Mouse (Mus musculus) embryonic fibroblast, embryonic 13.5 days (primary cell): ENCODE results near the gene Gm15155. TPM values are rescaled to one million over a fixed set of nuclear protein-coding genes. Genes with fewer than 3 reads are reported as not detected.
"Not testable (repeated sequence)": the region's sequence is repeated elsewhere in the genome, so short reads cannot be mapped to it uniquely, and the experiment has no call there.

Experiments
- H3K27ac ChIP-seq: 2 replicates; pipeline ENCODE4 v1.5.1; 2012; ENCODE audit warnings: low read length, control low read depth, inconsistent platforms; ENCODE audit not compliant: insufficient read depth
- H3K4me1 ChIP-seq: 2 replicates; pipeline ENCODE4 v1.6.1; 2011; ENCODE audit warnings: low read length; ENCODE audit not compliant: control insufficient read depth, insufficient read depth
- H3K4me3 ChIP-seq: 2 replicates; pipeline ENCODE4 v1.5.1; 2011; ENCODE audit warnings: mild to moderate bottlenecking, control low read depth, low read length; ENCODE audit not compliant: insufficient read depth
- CTCF ChIP-seq: IDR thresholded peaks from 2 replicates; pipeline ENCODE4 v1.5.1; 2011; ENCODE audit warnings: mild to moderate bottlenecking, control low read depth, low read length, moderate library complexity, borderline replicate concordance; ENCODE audit not compliant: insufficient read depth
- POLR2A ChIP-seq: IDR thresholded peaks from 2 replicates; pipeline ENCODE4 v1.6.1; 2011; ENCODE audit warnings: low read depth, mild to moderate bottlenecking, control low read depth, low read length, moderate library complexity
- polyA plus RNA-seq: library from polyadenylated mRNA; stranded (reverse); fragments of >200 nt; gene quantifications from 2 replicates; pipeline ENCODE4 v1.2.4, GENCODE M21; 2011; ENCODE audit warnings: low read depth; ENCODE audit not compliant: missing spikeins, insufficient read length

Gene Gm15155
- polyA plus RNA-seq, 1 experiment = not detected

DNA sequence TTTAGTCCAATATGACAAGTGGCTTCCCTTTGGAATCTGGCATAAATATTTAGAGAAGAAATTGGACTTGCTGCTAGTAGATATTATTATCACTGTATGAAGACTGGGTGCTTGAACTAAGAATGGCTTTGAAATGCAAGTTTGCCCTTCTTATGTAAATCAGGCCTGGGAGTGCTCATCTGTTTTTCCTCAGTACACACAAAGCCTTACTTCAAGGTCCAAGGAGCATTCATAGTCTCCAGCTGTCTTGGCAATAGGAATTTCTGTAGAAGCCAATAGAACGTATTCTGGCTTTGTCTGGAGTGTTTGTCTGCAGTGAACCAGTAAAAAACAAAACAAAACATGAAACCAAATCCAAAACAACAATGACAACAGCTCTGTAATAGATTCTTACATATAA lies 278.6 kb downstream of the Gm15155 start:
- H3K4me3 ChIP-seq = no peak overlapping the region
- no peaks in the 10 kb centered on the region for H3K4me1 ChIP-seq
- no peak overlapping the region for H3K27ac ChIP-seq
- TF ChIP-seq CTCF = no peak
- TF ChIP-seq POLR2A = no peak

DNA sequence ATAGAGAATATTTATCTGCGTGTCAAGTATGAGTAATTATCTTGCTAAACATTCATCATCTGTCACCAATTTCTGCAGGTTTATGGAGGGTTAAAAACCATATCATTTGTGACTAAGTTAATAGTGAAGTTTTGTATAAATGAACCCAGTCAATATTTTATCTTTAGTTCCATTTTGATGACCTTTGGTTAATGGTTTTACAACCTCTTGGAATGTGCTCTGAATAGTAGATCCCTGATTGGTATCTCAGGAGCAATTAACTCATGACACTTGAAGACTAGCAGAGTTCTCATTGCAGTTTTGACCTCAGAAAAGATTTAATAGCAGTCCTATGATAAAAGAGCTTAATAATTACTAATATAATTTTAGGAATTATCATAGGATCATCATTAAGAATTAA lies 385.2 kb downstream of the Gm15155 start:
- no peak overlapping the region for H3K4me3 ChIP-seq
- TF ChIP-seq CTCF = no peak
- TF ChIP-seq POLR2A = no peak
- no peak overlapping the region for H3K27ac ChIP-seq
- no peaks in the 10 kb centered on the region for H3K4me1 ChIP-seq

DNA sequence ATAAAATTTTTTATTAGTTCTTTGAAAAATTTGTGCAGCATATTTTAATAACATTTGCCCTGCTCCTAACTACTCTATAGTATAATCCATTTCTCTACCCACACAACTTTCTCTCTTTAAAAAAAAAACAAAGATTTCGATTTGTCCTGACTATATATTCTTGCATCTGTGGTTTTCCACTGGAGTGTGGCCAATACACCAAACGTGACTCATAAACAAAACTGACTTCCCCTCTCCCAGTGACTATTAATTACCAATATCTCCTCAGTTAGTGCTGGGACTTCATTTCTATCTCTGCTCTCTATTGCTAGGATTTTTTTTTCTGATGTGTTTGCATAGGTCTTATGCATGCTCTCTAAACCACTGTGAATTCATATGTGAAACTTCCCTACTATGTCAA lies 531.2 kb downstream of the Gm15155 start:
- Histone ChIP-seq H3K4me3 (no peak overlapping the region), H3K4me1 (no peaks in the 10 kb centered on the region), H3K27ac (no peak overlapping the region)
- no peak for TF ChIP-seq CTCF
- no peak for TF ChIP-seq POLR2A

DNA sequence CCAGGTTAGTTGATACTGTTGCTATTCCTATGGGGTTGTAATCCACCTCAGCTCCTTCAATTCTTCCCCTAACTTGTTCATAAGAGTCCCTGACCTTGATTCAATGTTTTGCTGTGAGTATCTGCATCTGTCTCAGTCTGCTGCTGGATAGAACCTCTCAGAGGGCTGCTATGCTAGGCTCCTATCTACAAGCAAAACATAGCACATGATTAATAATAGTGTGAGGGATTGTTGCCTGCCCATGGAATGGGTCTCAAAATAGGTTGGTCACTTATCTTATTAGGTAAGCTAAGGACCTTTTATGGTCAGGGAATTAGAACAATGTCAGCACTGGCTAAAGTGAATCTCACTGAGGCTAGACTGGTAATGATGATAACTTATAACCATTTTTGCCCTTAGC lies 547.0 kb downstream of the Gm15155 start:
- no peak overlapping the region for H3K27ac ChIP-seq

DNA sequence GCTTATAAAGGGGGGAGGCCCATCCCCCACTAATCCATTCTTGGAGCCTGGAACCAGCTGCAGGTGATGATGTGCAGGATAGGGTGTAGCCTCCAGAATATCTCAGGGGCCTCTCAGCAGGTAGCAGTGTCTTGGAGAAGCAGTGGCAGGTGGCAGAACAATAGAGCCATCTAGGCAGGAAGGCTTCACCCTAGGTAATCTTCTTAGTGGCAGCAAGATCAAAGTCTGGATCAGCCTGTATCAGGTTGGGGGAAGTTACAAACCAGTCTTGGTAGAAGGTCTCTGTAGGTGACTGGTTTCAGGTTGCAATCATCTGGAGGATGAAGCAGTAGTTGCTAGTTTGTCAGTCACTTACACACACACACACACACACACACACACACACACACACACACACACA lies 679.3 kb downstream of the Gm15155 start:
- not testable (repeated sequence) for H3K4me1 ChIP-seq, H3K4me3 ChIP-seq, H3K27ac ChIP-seq

More for the DNA sequence above, 547.0 kb downstream of the Gm15155 start:
- Histone ChIP-seq H3K4me1 (no peaks in the 10 kb centered on the region), H3K4me3 (no peak overlapping the region)
- TF ChIP-seq CTCF = no peak

Other genes starting within 250 kb of the Gm15155 start
- gene Ptchd1, start 927 bp upstream of the Gm15155 start, polyA plus RNA-seq = 2.2 and 4.8 TPM in 2 replicates